Mouse (Mus musculus): Measurements from ENCODE around the gene Prss50. TPM values are rescaled to one million over a fixed set of nuclear protein-coding genes. Genes with fewer than 3 reads are reported as not detected.

Prss50 gene
- polyA plus RNA-seq, 1 experiment from 2014 or later: 0.85 TPM

DNA sequence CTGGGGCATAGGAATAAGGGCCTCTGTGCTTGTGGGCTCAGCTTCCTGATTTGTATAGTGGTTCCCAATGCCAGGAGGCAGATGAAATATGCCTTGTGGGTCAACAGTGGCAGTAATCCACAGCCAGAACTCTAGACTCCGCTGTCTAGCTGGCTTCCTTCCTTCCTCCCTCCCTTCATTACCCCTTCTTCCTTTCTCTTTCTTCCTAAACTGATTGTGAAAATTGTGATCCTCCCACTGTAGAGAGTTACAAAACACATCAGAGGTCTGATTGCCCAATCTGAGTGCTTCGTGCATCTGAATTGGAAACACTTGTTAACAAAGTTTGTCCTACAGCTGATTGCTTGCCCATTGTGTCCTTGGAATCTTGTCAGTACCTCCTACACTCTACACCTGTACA, 16.3 kb upstream of the Prss50 start:
- H3K4me3 ChIP-seq: no peak overlapping the region
- peaks cover 3% of the 10 kb centered on the region; the same call in 1 of the 2 replicates for H3K4me1 ChIP-seq
- H3K9me3 ChIP-seq (replicated peaks): no peaks in the 10 kb centered on the region
- 91% methylated on average over 2 of the region's 2 CpGs for WGBS
- H3K27ac ChIP-seq (replicated peaks): no peak overlapping the region
- DNase-seq (ENCODE audit: low spot score): no peak
- H3K36me3 ChIP-seq: no peaks in the 10 kb centered on the region
- H3K27me3 ChIP-seq (ENCODE audit: low read depth, poor library complexity, severe bottlenecking): no peaks in the 10 kb centered on the region

DNA sequence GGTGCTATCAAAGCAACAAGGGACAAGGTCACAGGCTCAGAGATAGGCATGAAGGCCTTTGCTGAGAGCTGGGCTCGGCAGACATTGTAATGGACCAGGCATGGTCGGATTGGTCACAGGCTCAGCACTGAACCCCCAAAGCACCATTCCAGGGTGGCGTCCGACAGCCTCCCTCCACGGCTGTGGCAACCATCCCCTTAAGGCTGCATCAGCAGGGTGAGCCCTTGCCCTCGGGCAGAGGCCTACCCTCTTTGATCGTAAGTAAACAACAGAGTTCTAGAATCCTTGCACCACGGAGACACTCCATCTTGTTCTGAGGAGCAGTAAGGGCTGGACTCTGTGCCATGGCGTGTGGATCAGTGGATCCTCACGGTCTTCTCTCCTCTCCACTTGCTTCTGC, 13.6 kb upstream of the Prss50 start, which contains the start of gene Prss46:
Gene Prss46 (plus strand): TSS at position 301 of the 400 bp plus-strand sequence.
- H3K27ac ChIP-seq (replicated peaks): no peak within 1 kb of the TSS
- no peaks in the 10 kb centered on the region for H3K27me3 ChIP-seq (ENCODE audit: low read depth, poor library complexity, severe bottlenecking)
- H3K9me3 ChIP-seq (replicated peaks): no peaks in the 10 kb centered on the region
- WGBS: 89% methylated on average over 10 of the region's 10 CpGs
- no peak within 1 kb of the TSS for H3K4me3 ChIP-seq
- no peak for DNase-seq (ENCODE audit: low spot score)
- no peaks in the 10 kb centered on the region for H3K36me3 ChIP-seq
- 0 out of 2 replicates have a peak, but pooled peaks cover 3% of the 10 kb centered on the region for H3K4me1 ChIP-seq

- 86% methylated on average over 7 of the region's 7 CpGs for WGBS
- H3K4me1 ChIP-seq: no peaks in the 10 kb centered on the region
- no peak overlapping the region for H3K4me3 ChIP-seq
- H3K9me3 ChIP-seq (replicated peaks): no peaks in the 10 kb centered on the region
- no peaks in the 10 kb centered on the region for H3K27me3 ChIP-seq (ENCODE audit: low read depth, poor library complexity, severe bottlenecking)
- H3K36me3 ChIP-seq: no peaks in the 10 kb centered on the region
- no peak for DNase-seq (ENCODE audit: low spot score)
- no peak overlapping the region for H3K27ac ChIP-seq (replicated peaks)
Measured at GRCm38 (mm10) chr9:110849162-110849561, 8.6 kb upstream of the Prss50 start.

- WGBS: 80% methylated on average over 7 of the region's 7 CpGs
- H3K27me3 ChIP-seq (ENCODE audit: low read depth, poor library complexity, severe bottlenecking): peaks cover 39% of the 10 kb centered on the region
- peaks cover 11% of the 10 kb centered on the region for H3K4me1 ChIP-seq
- no peak overlapping the region for H3K27ac ChIP-seq (replicated peaks)
- H3K9me3 ChIP-seq (replicated peaks): no peaks in the 10 kb centered on the region
- no peak for DNase-seq (ENCODE audit: low spot score)
- no peaks in the 10 kb centered on the region for H3K36me3 ChIP-seq
- H3K4me3 ChIP-seq: no peak overlapping the region
Measured at GRCm38 (mm10) chr9:110855903-110856302, 1.9 kb upstream of the Prss50 start.

GRCm38 (mm10) chr9:110856920-110857319, 847 bp upstream of the Prss50 start:
- no peak for DNase-seq (ENCODE audit: low spot score)
- peaks cover 11% of the 10 kb centered on the region for H3K4me1 ChIP-seq
- H3K4me3 ChIP-seq: no peak overlapping the region
- no peak overlapping the region for H3K27ac ChIP-seq (replicated peaks)
- no peaks in the 10 kb centered on the region for H3K9me3 ChIP-seq (replicated peaks)
- no peaks in the 10 kb centered on the region for H3K36me3 ChIP-seq
- H3K27me3 ChIP-seq (ENCODE audit: low read depth, poor library complexity, severe bottlenecking): peaks cover 39% of the 10 kb centered on the region
- 68% methylated on average over 4 of the region's 4 CpGs for WGBS

- no peaks in the 10 kb centered on the region for H3K9me3 ChIP-seq (replicated peaks)
- no peak for DNase-seq (ENCODE audit: low spot score)
- H3K27me3 ChIP-seq (ENCODE audit: low read depth, poor library complexity, severe bottlenecking): peaks cover 39% of the 10 kb centered on the region
- no peak overlapping the region for H3K4me3 ChIP-seq
- H3K36me3 ChIP-seq: no peaks in the 10 kb centered on the region
- H3K27ac ChIP-seq (replicated peaks): no peak overlapping the region; the same call in 1 of the 2 replicates
- WGBS: 57% methylated on average over 5 of the region's 5 CpGs
- peaks cover 11% of the 10 kb centered on the region for H3K4me1 ChIP-seq
Measured at GRCm38 (mm10) chr9:110858523-110858922, 756 bp downstream of the Prss50 start.

GRCm38 (mm10) chr9:110858967-110859596, 1.3 kb downstream of the Prss50 start:
- peaks cover 39% of the 10 kb centered on the region for H3K27me3 ChIP-seq (ENCODE audit: low read depth, poor library complexity, severe bottlenecking)
- no peak overlapping the region for H3K27ac ChIP-seq (replicated peaks)
- 87% methylated on average over 5 of the region's 5 CpGs for WGBS
- H3K4me1 ChIP-seq: peaks cover 11% of the 10 kb centered on the region
- no peak overlapping the region for H3K4me3 ChIP-seq
- DNase-seq (ENCODE audit: low spot score): no peak
- no peaks in the 10 kb centered on the region for H3K36me3 ChIP-seq
- no peaks in the 10 kb centered on the region for H3K9me3 ChIP-seq (replicated peaks)

DNA sequence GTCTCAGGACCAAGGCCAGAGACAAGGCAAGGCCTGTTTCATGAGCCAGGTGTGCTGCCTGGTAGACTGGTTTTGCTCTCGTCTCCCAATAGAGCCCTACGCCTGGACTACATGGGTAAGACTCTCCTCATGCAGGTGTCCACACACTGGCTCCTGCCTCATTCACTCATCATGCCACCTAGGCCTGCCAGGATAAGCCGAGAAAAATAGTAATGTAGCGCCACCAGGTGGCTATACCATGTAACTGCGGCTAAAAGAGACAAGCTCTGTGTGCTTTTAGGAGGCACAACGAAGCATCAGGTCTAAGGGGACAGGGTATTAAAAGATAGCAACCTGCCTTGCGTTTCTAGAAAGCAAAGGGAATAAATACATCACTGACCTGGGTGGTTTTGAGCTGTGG, 13.3 kb downstream of the Prss50 start:
- no peak overlapping the region for H3K4me3 ChIP-seq
- peak; percentile 58 for DNase-seq (ENCODE audit: low spot score)
- H3K27ac ChIP-seq (replicated peaks): no peak overlapping the region
- H3K36me3 ChIP-seq: no peaks in the 10 kb centered on the region
- WGBS: 25% methylated on average over 7 of the region's 7 CpGs
- peaks cover 53% of the 10 kb centered on the region for H3K27me3 ChIP-seq (ENCODE audit: low read depth, poor library complexity, severe bottlenecking)
- no peaks in the 10 kb centered on the region for H3K9me3 ChIP-seq (replicated peaks)
- H3K4me1 ChIP-seq: peaks cover 28% of the 10 kb centered on the region

- peak; percentile 35 for DNase-seq (ENCODE audit: low spot score)
- H3K4me1 ChIP-seq: peaks cover 28% of the 10 kb centered on the region
- H3K4me3 ChIP-seq: peak overlapping the region; percentile 48
- H3K27me3 ChIP-seq (ENCODE audit: low read depth, poor library complexity, severe bottlenecking): peaks cover 77% of the 10 kb centered on the region
- WGBS: 7% methylated on average over 40 of the region's 40 CpGs
- H3K9me3 ChIP-seq (replicated peaks): no peaks in the 10 kb centered on the region
- no peaks in the 10 kb centered on the region for H3K36me3 ChIP-seq
- peak overlapping the region; percentile 52 for H3K27ac ChIP-seq (replicated peaks)
Measured at GRCm38 (mm10) chr9:110873681-110874659, 16.2 kb downstream of the Prss50 start.

- Histone ChIP-seq H3K36me3 (no peaks in the 10 kb centered on the region), H3K4me3 (0 out of 2 replicates have a peak overlapping the region, but pooled peaks have one; percentile 48), H3K4me1 (peaks cover 31% of the 10 kb centered on the region), H3K27ac (replicated peaks) (peak overlapping the region; percentile 52), H3K9me3 (replicated peaks) (no peaks in the 10 kb centered on the region), H3K27me3 (ENCODE audit: low read depth, poor library complexity, severe bottlenecking) (peaks cover 85% of the 10 kb centered on the region)
- WGBS: 17% methylated on average over 3 of the region's 3 CpGs
- no peak for DNase-seq (ENCODE audit: low spot score)
Measured at GRCm38 (mm10) chr9:110874660-110875191, 17.0 kb downstream of the Prss50 start.

- H3K36me3 ChIP-seq: no peaks in the 10 kb centered on the region
- DNase-seq (ENCODE audit: low spot score): peak; percentile 50
- peak overlapping the region; percentile 52 for H3K27ac ChIP-seq (replicated peaks)
- peaks cover 87% of the 10 kb centered on the region for H3K27me3 ChIP-seq (ENCODE audit: low read depth, poor library complexity, severe bottlenecking)
- peaks cover 37% of the 10 kb centered on the region for H3K4me1 ChIP-seq
- peak overlapping the region; percentile 2; the same call in 1 of the 2 replicates for H3K4me3 ChIP-seq
- no peaks in the 10 kb centered on the region for H3K9me3 ChIP-seq (replicated peaks)
- WGBS: 21% methylated on average over 4 of the region's 6 CpGs
Measured at GRCm38 (mm10) chr9:110875288-110875695, 17.5 kb downstream of the Prss50 start.

DNA sequence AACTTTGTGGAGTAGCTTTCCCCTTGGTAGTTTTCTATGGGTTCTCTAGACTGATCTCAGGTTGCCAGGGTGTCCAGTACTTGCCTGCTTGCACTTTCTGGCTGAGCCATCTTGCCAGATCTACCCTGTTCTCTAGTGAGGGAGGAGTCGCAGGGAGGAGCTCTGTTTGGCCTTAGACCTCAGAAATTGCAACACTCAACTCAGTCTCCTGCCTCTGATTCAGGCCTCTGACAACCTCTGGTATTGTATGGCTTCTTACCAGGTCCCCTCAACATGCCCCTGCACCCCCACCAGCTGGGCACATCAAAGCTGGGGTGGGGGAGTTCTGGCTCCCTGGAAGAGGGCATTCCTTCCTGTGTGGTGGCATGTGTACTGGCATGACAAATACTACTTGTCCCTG, 19.6 kb downstream of the Prss50 start:
- H3K9me3 ChIP-seq (replicated peaks): no peaks in the 10 kb centered on the region
- peaks cover 42% of the 10 kb centered on the region for H3K4me1 ChIP-seq
- no peak overlapping the region for H3K4me3 ChIP-seq
- DNase-seq (ENCODE audit: low spot score): no peak
- H3K36me3 ChIP-seq: no peaks in the 10 kb centered on the region
- H3K27me3 ChIP-seq (ENCODE audit: low read depth, poor library complexity, severe bottlenecking): peaks cover 94% of the 10 kb centered on the region
- H3K27ac ChIP-seq (replicated peaks): no peak overlapping the region
- WGBS: 100% methylated on average over 1 of the region's 1 CpGs

Measured in midbrain, embryonic 10.5 days (tissue).